9 mouse cellular contexts compared by ENCODE assay signal in the genomic region with DNA sequence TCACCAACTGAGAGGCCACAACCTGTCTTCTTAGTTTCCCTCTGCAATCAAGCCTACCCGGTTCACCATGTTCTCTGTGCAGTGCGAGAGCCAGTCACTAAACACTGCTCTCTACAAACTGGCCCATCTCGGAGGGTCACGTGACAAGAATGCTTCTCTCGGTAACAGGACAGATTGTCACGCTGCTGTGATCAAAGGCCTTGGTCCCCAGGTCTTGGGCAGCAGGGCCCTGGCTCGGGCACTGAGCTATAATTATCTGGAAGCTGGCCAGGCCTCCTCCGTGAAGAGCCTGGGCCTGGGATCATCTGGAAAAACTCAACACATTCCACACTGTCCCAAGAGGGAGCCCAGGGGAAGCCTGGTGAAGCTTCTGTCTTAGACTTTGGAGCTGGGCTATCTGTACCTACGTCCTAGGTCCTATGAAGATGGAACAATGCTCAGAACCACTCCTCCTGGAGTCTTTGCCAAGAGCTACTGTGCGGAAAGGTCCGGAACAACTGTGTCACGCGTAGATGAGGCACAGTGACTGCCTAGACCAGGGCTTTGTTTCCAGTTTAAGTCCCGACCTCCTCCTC. TPM values are rescaled to one million over a fixed set of nuclear protein-coding genes. Genes with fewer than 3 reads are reported as not detected.
A peak's percentile ranks its signal among the peaks of the same experiment; 100 is the strongest.
DNase-seq lines count a peak whose midpoint lies in the region; ATAC-seq lines count a peak whose summit lies in the region.
"Had no signal": no experiment of that assay in that cellular context is flagged by ENCODE, and none has a peak within 500 bp of the region (broad histone marks: within the 10 kb centered on the region; RNA-seq: fewer than 3 reads in every experiment).

No protein-coding gene starts in this region.

- H3K9me3 ChIP-seq in limb, embryonic 12.5 days: no peaks in the 10 kb centered on the region
- H3K9me3 ChIP-seq: liver, embryonic 15.5 days had no signal

- peak; percentile 37 for DNase-seq in embryo, embryonic 9.5 days (ENCODE audit: extremely low spot score)
- no peak for DNase-seq in embryo, embryonic 11 days
- DNase-seq in testis, postnatal 14 days (ENCODE audit: low spot score): peak; percentile 49
- no peak for DNase-seq in testis, postnatal 10 days (ENCODE audit: low spot score)
- peak; percentile 65 for DNase-seq in heart, postnatal 4 days
- DNase-seq in spleen, adult 12 weeks (ENCODE audit: low spot score): no peak
- no peak for DNase-seq in spleen, adult 18-20 months

- H3K27me3 ChIP-seq in limb, embryonic 12.5 days: no peaks in the 10 kb centered on the region
- H3K27me3 ChIP-seq: liver, embryonic 15.5 days had no signal

- H3K36me3 ChIP-seq in limb, embryonic 12.5 days: no peaks in the 10 kb centered on the region
- H3K36me3 ChIP-seq: liver, embryonic 15.5 days had no signal

- peaks cover 47% of the 10 kb centered on the region for H3K4me1 ChIP-seq in limb, embryonic 12.5 days (replicated peaks)

- 43% methylated on average over 14 of the region's 14 CpGs for WGBS in limb, embryonic 12.5 days

- H3K4me3 ChIP-seq in limb, embryonic 12.5 days (replicated peaks): no peak overlapping the region
- H3K4me3 ChIP-seq: liver, embryonic 15.5 days had no signal

- H3K4me2 ChIP-seq in limb, embryonic 12.5 days: no peak overlapping the region
- H3K4me2 ChIP-seq: liver, embryonic 15.5 days had no signal

- no peak overlapping the region for H3K9ac ChIP-seq in limb, embryonic 12.5 days (replicated peaks)
- H3K9ac ChIP-seq: liver, embryonic 15.5 days had no signal

- ATAC-seq in limb, embryonic 12.5 days (ENCODE audit: insufficient number of reproducible peaks, insufficient read depth, low FRiP score, low TSS enrichment, low read depth): 0 out of 2 replicates have a peak, but pooled peaks have one; percentile 39

- H3K27ac ChIP-seq in limb, embryonic 12.5 days: peak overlapping the region; percentile 41
- H3K27ac ChIP-seq: liver, embryonic 15.5 days had no signal

RNA-seq across cellular contexts. Expression of a gene that starts 35.6 kb away (rescaled TPM):
- total RNA-seq in heart, postnatal 4 days (2021): 10 to 100 TPM; 48.7 to 50.8 TPM
- polyA plus RNA-seq in limb, embryonic 12.5 days (2016; fragmentation: Nextera tagmentation; extraction: Ambion mirVana): 176 and 183 TPM in 2 replicates

Comparison
In these comparisons a context has a peak if more than half of its experiments do, and no peak if none do; other contexts are left out.
1. DNase-seq: peak in embryo, embryonic 9.5 days (single experiment), testis, postnatal 14 days (single experiment) and heart, postnatal 4 days (single experiment); none in embryo, embryonic 11 days (single experiment), testis, postnatal 10 days (single experiment), spleen, adult 12 weeks (single experiment) and spleen, adult 18-20 months (0 of 2).